Mouse (Mus musculus): ENCODE results near the gene 1810055G02Rik.

DNA sequence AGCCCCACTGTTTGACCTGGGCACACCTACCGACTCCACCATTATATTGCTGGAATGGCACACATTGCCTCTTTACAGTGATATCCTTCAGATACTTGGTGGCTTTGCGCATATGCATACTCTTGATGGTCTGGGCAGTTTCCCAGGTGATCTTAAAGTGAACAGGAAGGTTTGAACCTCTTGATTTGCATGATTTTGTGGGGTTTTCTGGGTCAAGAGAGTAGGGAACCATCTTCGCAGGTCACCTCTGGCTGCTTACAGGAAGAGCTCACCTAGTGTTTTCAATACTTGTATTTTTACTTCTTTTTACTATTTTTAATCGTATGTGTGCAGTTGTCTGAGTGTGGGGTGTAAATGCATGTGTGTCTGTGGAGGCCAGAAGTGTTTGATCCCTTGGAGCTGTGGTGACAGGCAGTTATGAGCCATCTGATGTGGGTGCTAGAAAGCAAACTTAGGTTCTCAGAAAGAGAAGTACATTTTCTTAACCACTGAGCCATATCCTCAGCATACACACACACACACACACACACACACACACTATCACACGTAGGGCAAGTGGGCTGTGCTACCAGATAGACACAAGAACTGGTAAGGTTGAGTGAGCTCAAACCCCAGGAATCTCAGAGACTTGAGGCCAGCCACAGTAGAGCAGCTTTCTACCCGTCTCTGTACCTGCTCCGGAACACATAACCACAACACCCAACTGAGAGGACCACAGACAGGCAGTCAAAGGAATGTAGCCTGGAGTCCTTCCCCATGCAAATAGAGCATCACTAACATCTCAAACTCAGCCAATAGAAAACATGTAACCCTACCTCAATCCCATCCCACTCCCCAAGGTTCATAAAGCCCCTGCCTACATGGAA is 22.9 kb downstream of the 1810055G02Rik start:
- no peak for TF ChIP-seq POLR2A (IDR thresholded peaks at IDR 0.05; ENCODE audit: control insufficient read depth, extremely low read depth, insufficient read depth, low read length, poor library complexity)
- TF ChIP-seq CTCF (IDR thresholded peaks at IDR 0.05; ENCODE audit: borderline replicate concordance, control insufficient read depth, extremely low read depth, insufficient read depth, low read length, poor library complexity) = no peak

Measured in thymus, adult 2 months (tissue).